Mouse (Mus musculus) inflammation-experienced regulatory T-cells (primary cell): ENCODE results near the gene 1700022I11Rik. TPM values are rescaled to one million over a fixed set of nuclear protein-coding genes. Genes with fewer than 3 reads are reported as not detected.

ENCODE experiments used
- polyA plus RNA-seq, 2 experiments: library from polyadenylated mRNA; unstranded; fragments of 100-300 nt; shearing (Covaris generic); gene quantifications; one replicate each; pipeline ENCODE4 v1.2.1; 2017

The 1700022I11Rik gene
- under 1 TPM; 0.25 to 0.54 TPM for polyA plus RNA-seq

GRCm38 (mm10) chr4:42969304-42969703 is at the start of gene 1700022I11Rik:
1700022I11Rik (plus strand) TSS chr4:42969604.

GRCm38 (mm10) chr4:42949676-42950051 is 19.7 kb upstream of the 1700022I11Rik start, which contains the start of gene Dnajb5:
Dnajb5 (plus strand) TSS chr4:42949814.

GRCm38 (mm10) chr4:43000141-43000986 is 31.0 kb downstream of the 1700022I11Rik start, which contains the start of gene Vcp:
Vcp (minus strand) TSS chr4:43000507.

GRCm38 (mm10) chr4:43010161-43011038 is 41.0 kb downstream of the 1700022I11Rik start, which contains the start of gene Fancg:
Fancg (minus strand) TSS chr4:43010506.

GRCm38 (mm10) chr4:43025084-43025960 is 55.9 kb downstream of the 1700022I11Rik start, which contains the start of gene Pigo:
Pigo (minus strand) TSS chr4:43025819.

GRCm38 (mm10) chr4:43031237-43031995 is 62.0 kb downstream of the 1700022I11Rik start, which contains the start of gene Stoml2:
Stoml2 (minus strand) TSS chr4:43031710.

Other genes starting within 250 kb of the 1700022I11Rik start
- under 1 TPM in 1 of 2 experiments, not detected in 1; 0.54 TPM for gene 4930578G10Rik, start 234.1 kb upstream of the 1700022I11Rik start, polyA plus RNA-seq
- not detected for gene Ccl19, start 213.0 kb upstream of the 1700022I11Rik start, polyA plus RNA-seq
- 1 to 10 TPM in 1 of 2 experiments, under 1 TPM in 1; 0.48 to 9.3 TPM for gene Ccl21a, start 195.6 kb upstream of the 1700022I11Rik start, polyA plus RNA-seq
- not detected for gene Fam205a1, start 115.7 kb upstream of the 1700022I11Rik start, polyA plus RNA-seq
- under 1 TPM in 1 of 2 experiments, not detected in 1; 0.10 TPM for gene Gm12394, start 112.8 kb upstream of the 1700022I11Rik start, polyA plus RNA-seq
- not detected for gene Fam205c, start 95.4 kb upstream of the 1700022I11Rik start, polyA plus RNA-seq
- under 1 TPM; 0.44 to 0.52 TPM for gene Phf24, start 52.9 kb upstream of the 1700022I11Rik start, polyA plus RNA-seq
- 10 to 100 TPM; 12.5 to 18.8 TPM for gene Dnajb5, start 19.8 kb upstream of the 1700022I11Rik start, polyA plus RNA-seq
- 100 to 1,000 TPM; 305 to 348 TPM for gene Vcp, start 30.9 kb downstream of the 1700022I11Rik start, polyA plus RNA-seq
- 10 to 100 TPM; 18.9 to 21.9 TPM for gene Fancg, start 40.9 kb downstream of the 1700022I11Rik start, polyA plus RNA-seq
- 10 to 100 TPM; 41.6 to 52.5 TPM for gene Pigo, start 56.2 kb downstream of the 1700022I11Rik start, polyA plus RNA-seq
- gene Stoml2, start 62.1 kb downstream of the 1700022I11Rik start, polyA plus RNA-seq: 100 to 1,000 TPM; 150 to 162 TPM
- 10 to 100 TPM in 1 of 2 experiments, 1 to 10 TPM in 1; 9.0 to 14.9 TPM for gene Fam214b, start 76.6 kb downstream of the 1700022I11Rik start, polyA plus RNA-seq
- gene Unc13b, start 89.3 kb downstream of the 1700022I11Rik start, polyA plus RNA-seq: 1 to 10 TPM in 1 of 2 experiments, under 1 TPM in 1; 0.63 to 1.5 TPM